Mouse (Mus musculus) spleen, adult 12 weeks (tissue): Measurements from ENCODE around the gene Cep85l.

Experiments used
- DNase-seq: peaks from one replicate; pipeline ENCODE4 v3.0.0; 2022; ENCODE audit warnings: low spot score

Cep85l gene

GRCm38 (mm10) chr10:53342166-53342728 lies 37.5 kb downstream of the Cep85l start:
- no peak for DNase-seq

- DNase-seq: no peak
Observed at GRCm38 (mm10) chr10:53341288-53341965, 38.3 kb downstream of the Cep85l start.

DNA sequence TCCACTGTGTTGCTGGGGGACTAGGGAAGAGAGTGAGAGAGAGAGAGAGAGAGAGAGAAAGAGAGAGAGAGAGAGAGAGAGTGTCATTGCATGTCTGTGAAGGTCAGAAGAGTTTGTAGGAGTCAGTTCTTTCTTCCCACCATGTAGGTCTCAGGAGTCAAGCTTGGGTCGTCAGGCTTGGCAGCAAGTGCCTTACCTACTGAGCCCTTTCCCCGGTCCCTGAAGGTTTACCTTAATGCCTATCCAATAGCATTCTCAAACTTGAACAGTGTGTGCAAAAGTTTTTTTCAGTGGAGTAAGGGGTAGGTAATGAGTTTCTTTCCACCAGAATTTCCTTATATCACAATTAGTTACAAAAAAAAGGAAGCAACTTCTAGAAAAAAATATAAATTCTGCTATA lies 40.7 kb downstream of the Cep85l start:
- DNase-seq: no peak

- no peak for DNase-seq
Observed at GRCm38 (mm10) chr10:53337162-53337923, 42.4 kb downstream of the Cep85l start, which contains the start of gene Pln. TSS of gene Pln (plus strand) at chr10:53337667.

- DNase-seq: no peak
Observed at GRCm38 (mm10) chr10:53335974-53336373, 43.8 kb downstream of the Cep85l start.

- DNase-seq: no peak
Observed at GRCm38 (mm10) chr10:53335266-53335665, 44.5 kb downstream of the Cep85l start.

DNA sequence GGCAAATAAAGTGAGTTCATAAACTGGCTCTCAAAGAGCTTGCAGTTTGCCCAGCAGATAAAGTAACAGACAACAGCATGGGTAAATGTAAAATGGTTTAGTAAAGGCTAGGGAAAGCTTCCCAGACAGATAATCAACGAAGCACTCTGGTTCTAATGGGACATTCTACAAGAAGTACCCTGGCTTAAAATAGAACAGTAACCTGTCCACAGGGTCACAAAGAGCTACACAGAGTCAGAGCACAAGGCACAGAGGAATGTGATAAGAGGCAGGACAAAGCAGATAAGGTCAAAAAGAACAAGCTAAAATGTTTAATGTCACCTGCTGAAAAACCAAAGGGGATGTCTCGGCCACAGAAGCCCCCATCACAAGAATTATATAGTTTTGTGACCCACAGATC lies 47.0 kb downstream of the Cep85l start:
- no peak for DNase-seq

DNA sequence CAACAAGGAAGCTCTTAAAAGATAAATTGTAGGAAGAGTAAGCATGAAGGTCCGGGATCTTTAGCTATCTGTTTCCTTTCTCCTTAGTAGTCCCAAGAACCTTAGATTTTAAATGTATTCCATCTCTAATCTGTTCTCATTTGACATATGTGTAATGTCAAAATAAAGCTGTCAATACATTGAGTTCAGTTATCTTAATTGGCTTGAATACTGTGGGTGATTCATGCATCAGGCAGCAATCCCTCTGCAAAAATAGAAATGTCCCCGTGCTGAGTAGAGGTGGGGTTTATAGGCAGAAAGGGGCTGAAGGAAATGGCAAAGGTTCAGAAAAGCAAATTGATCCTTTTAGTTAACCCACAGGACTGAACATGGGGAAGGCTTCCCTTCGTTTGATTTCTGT lies 50.5 kb downstream of the Cep85l start:
- no peak for DNase-seq

GRCm38 (mm10) chr10:53326367-53326766 lies 53.4 kb downstream of the Cep85l start:
- no peak for DNase-seq

- DNase-seq: no peak
Observed at GRCm38 (mm10) chr10:53324663-53325062, 55.1 kb downstream of the Cep85l start.

DNA sequence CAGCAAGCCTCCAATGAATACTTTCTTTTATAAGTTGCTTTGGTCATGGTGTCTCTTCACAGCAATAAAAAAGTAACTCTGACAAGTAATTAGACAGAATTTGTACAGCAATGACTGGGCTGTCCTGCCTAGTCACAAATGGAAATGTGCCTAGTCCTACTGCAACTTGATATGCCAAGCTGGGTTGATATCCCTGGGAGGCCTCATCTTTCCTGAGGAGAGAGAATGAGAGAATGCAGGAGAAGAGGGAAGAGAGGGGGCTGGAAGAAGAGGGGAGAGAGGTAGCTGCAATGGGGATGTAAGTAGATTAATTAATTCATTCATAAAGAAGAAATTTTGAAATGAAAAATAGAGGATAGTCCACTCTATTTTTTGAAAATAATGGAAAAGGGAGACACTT lies 56.4 kb downstream of the Cep85l start:
- no peak for DNase-seq

DNA sequence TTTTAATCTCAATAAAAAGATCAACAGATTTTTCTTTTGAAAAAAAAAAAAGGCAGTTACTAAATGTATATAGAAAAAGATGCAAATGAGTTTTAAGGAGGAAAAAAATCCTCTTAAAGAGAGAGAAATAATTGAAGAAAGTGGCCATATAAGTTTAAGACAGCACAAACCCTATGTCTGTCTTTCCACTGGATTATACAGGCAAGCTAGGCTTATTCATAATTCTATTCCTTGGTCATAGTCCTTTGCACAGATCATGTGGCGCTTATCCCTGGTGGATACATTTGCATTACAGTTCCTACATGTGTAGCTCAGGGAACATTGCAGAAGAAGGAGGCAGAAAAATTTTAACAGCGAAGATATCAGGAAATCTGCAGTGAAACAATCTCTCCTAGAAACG lies 73.1 kb downstream of the Cep85l start:
- no peak for DNase-seq

- DNase-seq: no peak
Observed at GRCm38 (mm10) chr10:53305867-53306266, 73.9 kb downstream of the Cep85l start.

- DNase-seq: no peak
Observed at GRCm38 (mm10) chr10:53285147-53285546, 94.6 kb downstream of the Cep85l start.

GRCm38 (mm10) chr10:53272228-53272627 lies 107.5 kb downstream of the Cep85l start:
- no peak for DNase-seq

DNA sequence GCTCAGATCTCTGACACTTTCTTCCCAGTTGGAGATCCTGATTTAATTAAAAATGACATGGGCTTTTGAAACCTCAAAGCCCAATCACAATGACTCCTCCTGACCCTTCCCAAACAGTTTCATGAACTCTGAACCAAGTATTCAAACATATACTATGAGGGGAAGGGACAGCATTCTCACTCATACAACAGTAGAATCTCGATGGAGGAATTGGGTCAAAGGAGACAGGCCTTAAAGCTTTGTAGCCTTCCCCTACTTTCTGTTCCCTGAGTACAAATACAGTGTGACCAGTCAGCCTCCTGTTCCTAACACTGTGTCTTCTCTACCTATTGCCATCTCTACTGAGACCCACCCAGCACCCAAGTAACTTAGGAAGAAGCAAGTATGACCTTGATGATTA lies 117.7 kb downstream of the Cep85l start:
- no peak for DNase-seq

- DNase-seq: no peak
Observed at GRCm38 (mm10) chr10:53235381-53235780, 144.4 kb downstream of the Cep85l start.

DNA sequence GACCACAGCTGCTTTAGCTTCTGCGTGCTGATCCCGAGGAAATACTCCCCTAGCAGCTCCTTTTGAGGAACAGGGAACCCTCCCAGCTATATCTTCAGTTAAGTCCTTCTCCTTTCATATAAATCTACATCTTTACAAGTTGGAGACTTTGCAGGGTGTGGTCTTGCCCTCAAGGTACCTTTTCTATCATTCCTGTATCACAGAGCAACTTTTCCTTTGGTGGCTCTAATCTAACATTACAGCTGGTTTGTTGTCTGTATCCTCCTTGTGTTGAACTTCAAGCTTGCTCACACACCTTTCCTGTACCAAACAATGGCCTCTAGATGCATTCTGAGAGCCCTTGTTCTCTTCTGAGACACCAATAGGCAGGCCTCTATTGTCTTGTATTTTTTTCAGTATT lies 145.1 kb downstream of the Cep85l start:
- DNase-seq: no peak

DNA sequence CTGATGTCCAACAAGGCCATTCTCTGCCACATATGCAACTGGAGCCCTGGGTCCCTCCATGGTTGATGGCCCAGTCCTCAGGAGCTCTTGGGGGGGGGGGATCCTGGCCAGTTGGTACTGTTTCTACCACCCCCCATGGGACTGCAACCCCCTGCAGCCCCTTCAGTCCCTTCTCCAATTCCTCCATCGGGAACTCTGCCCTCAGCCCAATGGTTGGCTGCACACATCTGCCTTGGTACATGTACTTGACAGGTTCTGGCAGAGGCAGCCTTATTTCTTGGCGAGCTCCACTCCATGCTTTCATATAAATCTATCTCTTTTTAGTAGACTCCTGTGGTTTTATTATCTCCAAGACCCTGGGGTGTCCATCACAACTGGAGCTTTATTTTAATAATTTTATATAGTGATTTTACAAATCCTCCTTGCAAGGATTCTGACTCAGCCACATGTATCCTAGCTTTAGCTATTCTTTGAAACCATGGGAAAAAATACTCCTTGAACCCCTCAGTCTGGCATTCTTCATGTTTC lies 145.6 kb downstream of the Cep85l start:
- no peak for DNase-seq

DNA sequence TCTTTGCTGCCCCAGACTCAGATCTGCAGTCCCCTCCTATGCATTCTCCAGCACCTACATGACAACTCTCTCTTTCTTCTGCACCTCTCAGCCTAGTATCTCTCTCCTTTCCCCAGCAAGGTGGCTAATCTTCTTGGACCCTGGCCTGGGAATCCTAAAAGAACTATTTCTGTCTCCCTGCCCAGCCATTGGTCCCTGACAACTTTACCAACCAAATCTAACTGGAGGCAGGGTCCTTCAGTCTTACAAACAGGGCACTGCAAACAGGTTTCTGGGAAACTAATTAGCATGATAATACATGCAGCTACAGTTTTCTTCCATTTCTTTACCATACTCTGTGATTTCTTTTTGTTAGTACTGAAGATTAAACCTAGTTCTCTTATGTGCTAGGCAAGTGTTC lies 148.9 kb downstream of the Cep85l start:
- no peak for DNase-seq

DNA sequence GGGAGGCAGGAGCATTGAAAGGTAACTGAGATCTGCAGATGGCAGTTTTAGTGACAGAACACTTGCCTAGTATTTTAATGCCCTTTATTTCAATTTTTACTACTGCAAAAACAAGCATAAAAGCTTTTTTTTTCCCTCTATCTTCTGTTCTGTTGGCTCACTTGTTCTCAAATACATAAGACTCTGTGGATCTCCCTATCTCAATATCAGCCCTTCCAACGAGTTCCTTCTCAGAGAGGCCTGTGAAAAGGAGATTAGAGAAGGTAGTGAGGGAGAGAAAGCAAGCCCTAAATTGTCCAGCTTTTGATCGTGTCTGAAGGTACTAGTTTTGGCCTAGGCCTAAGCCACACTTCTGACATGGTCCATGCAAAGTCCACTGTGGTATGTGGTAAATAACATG lies 150.6 kb downstream of the Cep85l start:
- no peak for DNase-seq
